In genomic region chr4:149877202-149877601, GRCm38 (mm10) we compare ENCODE assay signal across 10 mouse cellular contexts.
DNase-seq lines count a peak whose midpoint lies in the region; ATAC-seq and TF ChIP-seq lines count a peak whose summit lies in the region.
"Had no signal": no experiment of that assay in that cellular context is flagged by ENCODE, and none has a peak within 500 bp of the region (broad histone marks: within the 10 kb centered on the region; RNA-seq: fewer than 3 reads in every experiment).

No protein-coding gene starts in this region.

- no peaks in the 10 kb centered on the region for H3K36me3 ChIP-seq in hindbrain, embryonic 10.5 days
- H3K36me3 ChIP-seq in intestine, postnatal 0 days (ENCODE audit: control insufficient read depth, insufficient read depth): no peaks in the 10 kb centered on the region
- H3K36me3 ChIP-seq: G1E; heart, embryonic 13.5 days had no signal

- H3K4me1 ChIP-seq in hindbrain, embryonic 10.5 days (replicated peaks): peaks cover 68% of the 10 kb centered on the region
- peaks cover 1% of the 10 kb centered on the region for H3K4me1 ChIP-seq in intestine, postnatal 0 days (replicated peaks; ENCODE audit: control insufficient read depth, insufficient read depth, low read length)

- no peak overlapping the region for H3K4me2 ChIP-seq in intestine, postnatal 0 days (replicated peaks; ENCODE audit: low read depth)
- H3K4me2 ChIP-seq: heart, embryonic 13.5 days had no signal

- intact Hi-C loops in left cerebral cortex, adult 2 months (cut with DNase I): no loop called here

- no peak for ATAC-seq in intestine, postnatal 0 days

- no peaks in the 10 kb centered on the region for H3K9me3 ChIP-seq in hindbrain, embryonic 10.5 days
- H3K9me3 ChIP-seq in intestine, postnatal 0 days (ENCODE audit: control insufficient read depth): no peaks in the 10 kb centered on the region
- H3K9me3 ChIP-seq: G1E; heart, embryonic 13.5 days had no signal

- no peak for DNase-seq in left cerebral cortex, adult 2 months (ENCODE audit: extremely low spot score in 1 of 2, low spot score in 2 of 2)
- DNase-seq in left cerebral cortex, adult 8-10 months (ENCODE audit: low spot score in 2 of 2): no peak
- DNase-seq in hindbrain, embryonic 10.5 days (ENCODE audit: low spot score): no peak
- peak; percentile 51 for DNase-seq in retina, embryonic 14.5 days (ENCODE audit: low spot score)
- DNase-seq in embryo, embryonic 9.5 days (ENCODE audit: extremely low spot score): no peak
- DNase-seq in heart, adult 18-20 months: no peak
- DNase-seq: cerebellum, adult 9-10 months had no signal

- peaks cover 22% of the 10 kb centered on the region for H3K27me3 ChIP-seq in hindbrain, embryonic 10.5 days (ENCODE audit: insufficient read depth, poor library complexity, severe bottlenecking)
- H3K27me3 ChIP-seq in intestine, postnatal 0 days (replicated peaks; ENCODE audit: control insufficient read depth, insufficient read depth, low read length): no peaks in the 10 kb centered on the region

- no peak; the same call in 1 of the 2 replicates for TF ChIP-seq CTCF in left cerebral cortex, adult 2 months (IDR thresholded peaks at IDR 0.05)
- peak; percentile 44 for TF ChIP-seq CTCF in intestine, postnatal 0 days (IDR thresholded peaks at IDR 0.05; ENCODE audit: low read depth)

- WGBS in hindbrain, embryonic 10.5 days: 61% methylated on average over 3 of the region's 3 CpGs
- 60% methylated on average over 3 of the region's 3 CpGs for WGBS in intestine, postnatal 0 days

- no peak overlapping the region for H3K4me3 ChIP-seq in left cerebral cortex, adult 2 months
- H3K4me3 ChIP-seq in hindbrain, embryonic 10.5 days: no peak overlapping the region
- no peak overlapping the region for H3K4me3 ChIP-seq in intestine, postnatal 0 days (ENCODE audit: low read depth, low read length)
- H3K4me3 ChIP-seq: heart, embryonic 13.5 days had no signal

- H3K9ac ChIP-seq in intestine, postnatal 0 days (ENCODE audit: low read depth, low read length): no peak overlapping the region
- H3K9ac ChIP-seq: heart, embryonic 13.5 days had no signal

- peak overlapping the region; percentile 36; the same call in 1 of the 2 replicates for H3K27ac ChIP-seq in left cerebral cortex, adult 2 months
- peak overlapping the region; percentile 74 for H3K27ac ChIP-seq in hindbrain, embryonic 10.5 days
- no peak overlapping the region for H3K27ac ChIP-seq in intestine, postnatal 0 days (ENCODE audit: low read depth, low read length)
- H3K27ac ChIP-seq: heart, embryonic 13.5 days had no signal
